Mouse (Mus musculus): ENCODE results near the gene 5730522E02Rik.

DNA sequence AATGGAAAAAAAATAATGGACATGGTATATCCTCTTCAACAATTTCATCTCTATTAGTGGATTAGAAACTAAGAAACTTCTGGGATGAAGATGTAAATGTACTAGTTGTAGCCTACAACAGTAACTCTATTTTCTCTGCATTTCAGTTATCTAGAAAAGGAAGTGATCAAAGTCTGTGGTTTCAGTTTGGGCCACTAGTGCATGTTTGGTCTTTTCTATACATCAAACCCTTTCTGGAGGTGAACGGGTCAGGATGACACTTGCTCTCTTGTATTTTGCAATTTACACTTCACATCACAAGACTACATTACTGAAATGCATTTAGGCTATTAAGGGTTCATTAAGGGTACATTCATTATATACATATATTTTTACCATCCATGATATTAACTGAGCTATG is 26.0 kb upstream of the 5730522E02Rik start:
- TF ChIP-seq CTCF (IDR thresholded peaks at IDR 0.05; ENCODE audit: low read depth, low read length) (no peak), POLR2A (IDR thresholded peaks at IDR 0.05; ENCODE audit: borderline replicate concordance, low read depth, low read length) (no peak)
